Mouse (Mus musculus) brain, embryonic 14.5 days (tissue): ENCODE data around the gene Gm11077.

Experiments
- CTCF ChIP-seq: fragments of 200-500 bp; IDR thresholded peaks from 2 replicates; pipeline ENCODE4 v1.5.1; 2012; ENCODE audit warnings: inconsistent platforms, mild to moderate bottlenecking, moderate library complexity, borderline replicate concordance; ENCODE audit not compliant: insufficient read depth, insufficient read length; ENCODE audit errors: extremely low read depth
- POLR2A ChIP-seq: fragments of 200-500 bp; IDR thresholded peaks from 2 replicates; pipeline ENCODE4 v1.6.1; 2012; ENCODE audit warnings: mild to moderate bottlenecking, inconsistent platforms, borderline replicate concordance; ENCODE audit not compliant: poor library complexity, insufficient read depth, insufficient read length, severe bottlenecking; ENCODE audit errors: extremely low read depth

- TF ChIP-seq POLR2A (no peak), CTCF (no peak)
These were observed 39.1 kb downstream of the Gm11077 start for GRCm38 (mm10) chr6:140768180-140768579.
